ENCODE assay signal across 7 mouse cellular contexts in genomic region chr1:127989876-127990731, GRCm38 (mm10).
DNase-seq lines count a peak whose midpoint lies in the region; ATAC-seq and TF ChIP-seq lines count a peak whose summit lies in the region.

No protein-coding gene starts in this region.

- DNase-seq in thymus, postnatal 14 days, result peak; percentile 13
- DNase-seq in thymus, postnatal 0 days (ENCODE audit: low spot score), result no peak
- DNase-seq in cerebellum, postnatal 25 days, result peak; percentile 72 to 74
- peak; percentile 78 for DNase-seq in heart, postnatal 0 days (ENCODE audit: low spot score)
- peak; percentile 39 for DNase-seq in layer of hippocampus, adult 9-11 months
- peak; percentile 80 for DNase-seq in midbrain, embryonic 11.5 days (ENCODE audit: low spot score, missing footprints)
- peak; percentile 32 for DNase-seq in thymus, postnatal 4 days

- no peak overlapping the region for H3K9ac ChIP-seq in heart, postnatal 0 days (replicated peaks; ENCODE audit: low read depth, low read length)
- H3K9ac ChIP-seq in midbrain, embryonic 11.5 days (ENCODE audit: low read length), result no peak overlapping the region

- peak; percentile 78 for ATAC-seq in heart, postnatal 0 days (ENCODE audit: insufficient read depth, low read depth)
- peak; percentile 57 for ATAC-seq in midbrain, embryonic 11.5 days (ENCODE audit: low FRiP score)

- no peaks in the 10 kb centered on the region for H3K9me3 ChIP-seq in heart, postnatal 0 days (replicated peaks; ENCODE audit: control insufficient read depth, low read length)
- no peaks in the 10 kb centered on the region for H3K9me3 ChIP-seq in midbrain, embryonic 11.5 days (ENCODE audit: control insufficient read depth, low read length)

- H3K4me3 ChIP-seq in heart, postnatal 0 days (ENCODE audit: low read depth, low read length), result no peak overlapping the region
- H3K4me3 ChIP-seq in midbrain, embryonic 11.5 days (ENCODE audit: low read depth, low read length), result no peak overlapping the region

- peaks cover 13% of the 10 kb centered on the region for H3K4me1 ChIP-seq in heart, postnatal 0 days (ENCODE audit: control insufficient read depth, insufficient read depth)
- H3K4me1 ChIP-seq in midbrain, embryonic 11.5 days (ENCODE audit: control insufficient read depth, insufficient read depth, low read length), result no peaks in the 10 kb centered on the region

- TF ChIP-seq EP300 in heart, postnatal 0 days (IDR thresholded peaks at IDR 0.05; ENCODE audit: low read depth), result no peak

- no peaks in the 10 kb centered on the region for H3K36me3 ChIP-seq in heart, postnatal 0 days (replicated peaks; ENCODE audit: control insufficient read depth, insufficient read depth, low read length)
- H3K36me3 ChIP-seq in midbrain, embryonic 11.5 days (ENCODE audit: control insufficient read depth, insufficient read depth, low read length), result no peaks in the 10 kb centered on the region

- peak; percentile 25; the same call in 1 of the 2 replicates for TF ChIP-seq CTCF in heart, postnatal 0 days (IDR thresholded peaks at IDR 0.05; ENCODE audit: low read depth)

- peak overlapping the region; percentile 39; the same call in 1 of the 2 replicates for H3K4me2 ChIP-seq in heart, postnatal 0 days (ENCODE audit: low read depth, low read length)
- no peak overlapping the region for H3K4me2 ChIP-seq in midbrain, embryonic 11.5 days

- no peaks in the 10 kb centered on the region for H3K27me3 ChIP-seq in heart, postnatal 0 days (ENCODE audit: control insufficient read depth, insufficient read depth, low read length)
- H3K27me3 ChIP-seq in midbrain, embryonic 11.5 days (ENCODE audit: control insufficient read depth, insufficient read depth, low read length), result no peaks in the 10 kb centered on the region

- H3K27ac ChIP-seq in heart, postnatal 0 days (ENCODE audit: low read depth), result peak overlapping the region; percentile 75
- no peak overlapping the region for H3K27ac ChIP-seq in midbrain, embryonic 11.5 days (ENCODE audit: low read depth, low read length)

- 31% methylated on average over 9 of the region's 9 CpGs for WGBS in heart, postnatal 0 days
- 47% methylated on average over 9 of the region's 9 CpGs for WGBS in midbrain, embryonic 11.5 days
